Mouse (Mus musculus) cerebellum, adult 2 months (tissue): ENCODE results near the gene Jsrp1.

Source experiments
- CTCF ChIP-seq: fragments of 200-500 bp; IDR thresholded peaks from 2 replicates; pipeline ENCODE4 v1.5.1; 2011; ENCODE audit warnings: low read depth, mild to moderate bottlenecking, control low read depth, low read length, moderate library complexity, borderline replicate concordance; ENCODE audit not compliant: insufficient read depth
- POLR2A ChIP-seq: fragments of 200-500 bp; IDR thresholded peaks from 2 replicates; pipeline ENCODE4 v1.6.1; 2011; ENCODE audit warnings: low read length, control low read depth, borderline replicate concordance; ENCODE audit not compliant: insufficient read depth

DNA sequence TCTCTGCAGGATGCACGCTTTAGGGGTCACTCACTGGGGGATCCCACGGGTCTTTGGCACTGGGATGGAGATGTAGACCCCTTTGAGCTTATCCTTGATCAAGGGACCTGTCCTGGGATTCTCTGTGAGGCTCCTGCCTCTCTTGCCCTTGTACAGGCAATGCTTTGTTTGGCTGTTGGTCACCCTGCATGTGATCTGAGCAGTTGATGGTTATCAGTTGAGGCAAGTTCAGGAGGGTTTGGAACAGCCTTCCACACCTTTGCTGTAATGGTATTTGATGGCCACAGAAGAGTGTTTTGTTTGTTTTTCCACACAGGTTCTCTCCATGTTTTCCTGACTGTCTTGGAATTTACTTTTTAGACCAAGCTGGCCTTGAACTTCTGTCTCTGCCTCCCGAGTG lies 51.5 kb downstream of the Jsrp1 start:
- TF ChIP-seq POLR2A: no peak
- no peak for TF ChIP-seq CTCF
